Mouse (Mus musculus): ENCODE measurements around the gene Spata17.

DNA sequence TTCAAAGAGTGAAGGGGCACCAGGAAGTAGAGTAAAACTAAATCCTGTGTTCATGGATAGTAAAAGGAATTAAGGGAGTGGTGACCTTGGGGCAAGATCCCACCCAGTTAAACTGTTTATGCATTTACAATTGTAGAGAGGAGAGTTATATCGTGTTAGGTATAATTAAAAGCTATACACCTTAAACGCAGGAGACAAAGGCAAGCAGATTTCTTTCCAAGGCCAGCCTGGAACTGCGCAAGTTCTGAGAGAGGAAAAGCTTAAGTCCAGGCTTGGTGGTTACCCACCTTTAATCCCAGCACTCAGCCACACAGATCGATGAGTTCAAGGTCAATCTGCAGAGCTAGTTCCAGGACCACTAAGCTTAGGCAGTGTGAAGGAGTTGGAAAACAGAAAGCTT is 4.5 kb downstream of the Spata17 start:
- TF ChIP-seq CTCF (IDR thresholded peaks at IDR 0.05; ENCODE audit: insufficient read depth, low read length): no peak
- no peak for TF ChIP-seq POLR2A (IDR thresholded peaks at IDR 0.05; ENCODE audit: borderline replicate concordance, extremely low read depth, low read depth, low read length)

Measured in lung, adult 2 months (tissue).